Mouse (Mus musculus): Measurements from ENCODE around the gene Tmem189.

DNA sequence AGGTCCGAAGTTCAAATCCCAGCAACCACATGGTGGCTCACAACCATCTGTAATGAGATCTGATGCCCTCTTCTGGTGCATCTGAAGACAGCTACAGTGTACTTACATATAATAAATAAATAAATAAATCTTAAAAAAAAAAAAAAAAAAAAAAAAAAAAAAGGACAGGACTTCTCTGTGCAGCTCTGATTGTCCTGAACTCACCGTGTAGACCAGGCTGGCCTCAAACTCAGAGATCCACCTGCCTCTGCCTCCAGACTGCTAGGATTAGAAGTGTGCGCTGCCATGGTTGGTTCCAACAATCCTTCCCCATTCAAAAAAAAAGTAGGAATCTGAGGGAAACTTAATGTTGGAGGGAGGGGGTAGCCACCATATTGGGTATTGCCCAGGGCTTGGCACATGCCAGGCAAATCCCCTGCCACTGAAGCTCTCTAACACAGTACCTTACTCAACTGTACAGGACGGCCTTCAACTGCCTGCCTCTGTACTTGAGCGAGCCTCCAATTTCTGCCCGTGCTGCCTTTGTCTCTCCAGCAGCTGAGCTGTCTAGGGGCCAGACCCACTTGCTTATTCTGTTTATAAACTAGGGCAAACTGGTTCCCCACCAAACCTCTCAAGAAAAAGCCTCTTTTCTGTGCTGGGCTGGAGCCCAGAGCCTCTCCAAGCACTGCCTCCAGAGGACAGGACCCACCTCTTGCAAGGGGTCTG lies 65.1 kb downstream of the Tmem189 start:
- TF ChIP-seq CTCF (IDR thresholded peaks at IDR 0.05; ENCODE audit: low read depth, low read length) (no peak), TAL1 (conservative IDR thresholded peaks at IDR 0.05; ENCODE audit: low read depth, low read length) (no peak)
